Mouse (Mus musculus) heart, adult 11 months (tissue): ENCODE measurements around the gene Lmf2.
A peak's percentile ranks its signal among the peaks of the same experiment; 100 is the strongest.

Experiments used
- DNase-seq: peaks from one replicate; pipeline ENCODE4 v3.0.0; 2022

The Lmf2 gene

GRCm38 (mm10) chr15:89372068-89372467 is 16.6 kb upstream of the Lmf2 start:
- DNase-seq, result peak; percentile 92

- no peak for DNase-seq
These were observed 9.7 kb upstream of the Lmf2 start for GRCm38 (mm10) chr15:89365141-89365551.

GRCm38 (mm10) chr15:89363051-89363450 is 7.6 kb upstream of the Lmf2 start:
- DNase-seq, result no peak

GRCm38 (mm10) chr15:89358784-89359183 is 3.3 kb upstream of the Lmf2 start:
- DNase-seq, result no peak

- DNase-seq, result peak; percentile 96
These were observed 913 bp upstream of the Lmf2 start for GRCm38 (mm10) chr15:89356372-89356771.

- DNase-seq, result peak; percentile 91
These were observed 1.0 kb downstream of the Lmf2 start for GRCm38 (mm10) chr15:89354455-89354854.

GRCm38 (mm10) chr15:89353837-89354236 is 1.6 kb downstream of the Lmf2 start:
- DNase-seq, result peak; percentile 92

GRCm38 (mm10) chr15:89352795-89353194 is 2.7 kb downstream of the Lmf2 start:
- peak; percentile 93 for DNase-seq

GRCm38 (mm10) chr15:89352054-89352453 is 3.4 kb downstream of the Lmf2 start:
- peak; percentile 92 for DNase-seq

GRCm38 (mm10) chr15:89351302-89351701 is 4.2 kb downstream of the Lmf2 start:
- DNase-seq, result peak; percentile 92

- DNase-seq, result peak; percentile 95
These were observed 5.0 kb downstream of the Lmf2 start for GRCm38 (mm10) chr15:89350447-89350846.

GRCm38 (mm10) chr15:89343325-89343724 is 12.1 kb downstream of the Lmf2 start:
- DNase-seq, result no peak

- no peak for DNase-seq
These were observed 13.8 kb downstream of the Lmf2 start for GRCm38 (mm10) chr15:89341678-89342077.

GRCm38 (mm10) chr15:89340136-89340535 is 15.3 kb downstream of the Lmf2 start:
- no peak for DNase-seq

- DNase-seq, result no peak
These were observed 15.8 kb downstream of the Lmf2 start for GRCm38 (mm10) chr15:89339696-89340095.

- DNase-seq, result peak; percentile 84
These were observed 19.0 kb downstream of the Lmf2 start for GRCm38 (mm10) chr15:89336422-89336821.

GRCm38 (mm10) chr15:89334774-89335537 is 20.5 kb downstream of the Lmf2 start:
- DNase-seq, result peak; percentile 85

GRCm38 (mm10) chr15:89334271-89334670 is 21.2 kb downstream of the Lmf2 start, which contains the start of gene Miox:
Gene Miox, plus strand, starts transcription at chr15:89334398.
- peak; percentile 84 for DNase-seq

- peak; percentile 84 for DNase-seq
These were observed 29.0 kb downstream of the Lmf2 start for GRCm38 (mm10) chr15:89326441-89326840.

GRCm38 (mm10) chr15:89323656-89324055 is 31.8 kb downstream of the Lmf2 start:
- no peak for DNase-seq

- peak; percentile 79 for DNase-seq
These were observed 32.6 kb downstream of the Lmf2 start, which contains the start of gene Adm2 for GRCm38 (mm10) chr15:89322670-89323522. Gene Adm2, plus strand, starts transcription at chr15:89322720.

- DNase-seq, result no peak
These were observed 34.2 kb downstream of the Lmf2 start for GRCm38 (mm10) chr15:89321264-89321663.

GRCm38 (mm10) chr15:89316146-89316545 is 39.3 kb downstream of the Lmf2 start:
- DNase-seq, result no peak
